Mouse (Mus musculus): ENCODE measurements at regions not wholly inside any gene's neighbourhood (a gene's known extent, or its start where the extent isn't known, plus 50 kb on each side); places are given as distances from the start of the nearest gene placed in this dataset.

DNA sequence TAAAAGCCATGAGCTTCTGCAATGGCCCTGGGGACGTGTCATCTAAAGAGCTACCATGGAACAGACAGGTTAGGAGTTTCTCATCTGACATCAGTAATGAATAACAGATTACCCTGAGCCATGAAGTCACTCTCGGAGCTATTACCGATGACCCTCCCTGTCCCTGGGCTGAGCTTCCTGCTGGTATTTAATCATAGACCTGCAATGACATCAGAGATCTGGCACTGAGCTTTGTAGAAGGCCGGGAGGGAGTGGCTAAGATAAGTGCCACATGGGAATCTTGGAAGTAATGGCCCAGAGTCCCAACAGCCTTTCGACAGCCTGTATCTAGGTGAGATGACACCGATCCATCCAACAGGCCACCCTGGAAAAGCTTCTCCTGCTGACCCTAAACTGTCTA lies 271.3 kb upstream of the Nfe2l3 start:
- in situ Hi-C loops (cut with MboI, MseI) = loop anchor here (5.0 kb wide), 1 partner anchor 349 kb away; no protein-coding TSS in a partner anchor

- in situ Hi-C loops (cut with MboI, MseI) = loop anchor here (5.0 kb wide), 1 partner anchor 350 kb away; no protein-coding TSS in a partner anchor
Observed at GRCm38 (mm10) chr6:51162208-51163082, 270.0 kb upstream of the Nfe2l3 start.

DNA sequence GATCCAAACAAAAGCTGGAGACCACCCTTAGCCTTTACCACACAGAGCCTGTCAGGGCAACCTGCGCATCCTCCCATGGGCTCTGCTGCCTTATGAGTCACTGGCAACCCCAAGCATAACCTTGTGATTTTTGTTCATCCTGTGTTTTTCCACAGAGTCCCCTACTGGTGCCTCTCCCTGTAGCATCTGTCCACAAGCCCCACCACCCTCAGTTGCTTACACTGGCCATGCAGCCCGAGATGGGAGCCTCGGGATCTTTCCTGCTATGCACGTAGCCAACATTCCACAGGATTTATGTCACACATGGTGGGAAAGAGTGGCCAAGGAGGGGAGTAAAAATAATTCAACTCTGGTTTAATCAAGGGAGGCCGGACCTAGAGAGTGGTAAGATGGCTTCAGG lies 269.2 kb upstream of the Nfe2l3 start:
- in situ Hi-C loops (cut with MboI, MseI) = loop anchor here (5.0 kb wide), 1 partner anchor 351 kb away; no protein-coding TSS in a partner anchor

- in situ Hi-C loops (cut with MboI, MseI) = loop anchor here (5.0 kb wide), 1 partner anchor 352 kb away; no protein-coding TSS in a partner anchor
Observed at GRCm38 (mm10) chr6:51163882-51164281, 268.6 kb upstream of the Nfe2l3 start.

DNA sequence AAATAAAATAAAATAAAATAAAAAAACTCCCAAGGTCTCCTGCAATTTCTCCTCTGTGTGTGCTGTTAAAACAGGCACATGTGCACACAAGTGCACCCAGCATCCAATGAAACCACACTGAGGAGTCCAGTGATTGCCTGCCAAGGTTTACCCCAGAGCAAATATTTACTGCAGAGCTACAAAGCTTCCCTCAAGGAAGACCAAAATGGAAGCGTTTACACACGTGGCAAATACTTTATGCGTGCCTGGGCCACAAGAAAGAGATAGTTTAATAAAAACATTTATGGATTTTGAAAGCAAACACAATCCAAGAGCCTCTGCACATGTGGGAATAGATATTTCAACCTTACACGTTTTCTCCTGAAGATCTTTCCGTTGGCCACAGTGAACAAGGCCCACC lies 265.4 kb upstream of the Nfe2l3 start:
- in situ Hi-C loops (cut with MboI, MseI) = loop anchor here (5.0 kb wide), 1 partner anchor 230 kb away; no protein-coding TSS in a partner anchor

- in situ Hi-C loops (cut with MboI, MseI) = loop anchor here (5.0 kb wide), 1 partner anchor 231 kb away; no protein-coding TSS in a partner anchor
Observed at GRCm38 (mm10) chr6:51168048-51168447, 264.4 kb upstream of the Nfe2l3 start.

DNA sequence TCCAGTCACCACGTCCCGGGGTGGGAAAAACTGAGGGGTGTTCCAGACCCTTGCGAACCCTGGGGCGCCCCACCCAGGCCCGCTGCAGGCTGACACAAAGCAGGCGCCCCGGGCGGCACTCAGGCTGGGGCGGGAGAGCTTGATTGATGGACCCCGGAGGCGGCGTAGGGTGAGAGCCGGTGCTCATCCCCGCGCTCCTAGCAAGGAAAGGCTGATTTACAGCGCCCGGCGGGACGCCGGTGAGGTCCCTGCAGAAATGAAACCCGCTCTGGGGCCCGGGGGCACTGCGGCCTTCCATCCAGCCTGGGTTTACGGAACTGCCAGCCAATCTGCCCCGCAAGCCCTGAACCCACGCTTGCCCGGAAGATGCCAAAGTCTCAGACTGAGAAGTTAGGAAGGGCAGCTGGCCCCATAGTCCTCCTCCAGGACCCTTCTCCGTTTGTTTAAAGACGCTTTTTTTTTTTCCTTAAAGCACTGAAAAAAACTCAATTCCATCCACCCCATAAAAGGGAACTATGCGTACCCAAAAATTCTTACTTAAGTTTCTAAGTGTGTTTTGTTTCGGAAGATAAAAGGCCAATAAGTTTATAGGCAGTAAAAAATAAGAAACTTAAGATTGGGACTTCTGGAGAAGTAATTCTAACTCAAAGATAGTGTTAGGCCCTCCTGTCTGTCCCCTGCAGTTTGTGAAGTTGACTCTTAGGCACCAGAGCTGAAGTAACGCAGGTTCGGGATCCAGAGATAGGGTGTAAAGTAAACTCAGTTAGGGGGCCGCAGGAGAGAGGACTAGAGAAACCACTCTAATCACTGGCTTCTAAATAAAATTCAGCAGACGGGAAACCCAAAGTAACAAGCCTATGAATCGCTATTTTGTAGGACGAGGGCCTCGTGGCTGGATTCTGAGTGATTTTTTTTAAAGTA lies 263.4 kb upstream of the Nfe2l3 start:
- in situ Hi-C loops (cut with MboI, MseI) = loop anchor here (5.0 kb wide), 1 partner anchor 232 kb away; no protein-coding TSS in a partner anchor

GRCm38 (mm10) chr6:51169971-51170411 lies 262.5 kb upstream of the Nfe2l3 start:
- in situ Hi-C loops (cut with MboI, MseI) = loop anchor here (5.0 to 10.0 kb wide), 3 partner anchors 233 to 1075 kb away; partner anchors contain the start of genes Gm28308, Hoxa10, Hoxa11 and Hoxa3

DNA sequence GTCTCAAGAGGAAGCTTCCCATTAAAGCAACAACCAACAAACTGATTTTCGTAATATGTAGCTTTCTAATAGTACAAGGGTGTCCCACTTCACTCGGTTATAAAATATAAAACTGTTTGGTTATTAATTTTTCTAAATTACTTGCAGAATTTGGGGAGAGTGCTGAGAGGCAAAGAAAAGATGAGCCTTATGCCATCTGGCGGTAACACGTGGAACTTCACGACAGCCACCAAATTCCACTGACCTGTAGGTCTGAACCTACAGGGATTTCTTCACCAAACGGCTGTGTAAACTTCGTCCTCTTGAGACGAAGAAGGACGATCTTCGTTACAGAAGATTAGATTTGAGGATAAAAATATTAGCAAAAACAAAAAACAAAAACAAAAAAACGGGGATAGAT lies 262.1 kb upstream of the Nfe2l3 start:
- in situ Hi-C loops (cut with MboI, MseI) = loop anchor here (10.0 kb wide), 2 partner anchors 1044 to 1074 kb away; partner anchors contain the start of genes Gm28308, Hoxa10, Hoxa11 and Hoxa3

GRCm38 (mm10) chr6:51170871-51171270 lies 261.6 kb upstream of the Nfe2l3 start:
- in situ Hi-C loops (cut with MboI, MseI) = loop anchor here (10.0 kb wide), 2 partner anchors 1044 to 1074 kb away; partner anchors contain the start of genes Gm28308, Hoxa10, Hoxa11 and Hoxa3

DNA sequence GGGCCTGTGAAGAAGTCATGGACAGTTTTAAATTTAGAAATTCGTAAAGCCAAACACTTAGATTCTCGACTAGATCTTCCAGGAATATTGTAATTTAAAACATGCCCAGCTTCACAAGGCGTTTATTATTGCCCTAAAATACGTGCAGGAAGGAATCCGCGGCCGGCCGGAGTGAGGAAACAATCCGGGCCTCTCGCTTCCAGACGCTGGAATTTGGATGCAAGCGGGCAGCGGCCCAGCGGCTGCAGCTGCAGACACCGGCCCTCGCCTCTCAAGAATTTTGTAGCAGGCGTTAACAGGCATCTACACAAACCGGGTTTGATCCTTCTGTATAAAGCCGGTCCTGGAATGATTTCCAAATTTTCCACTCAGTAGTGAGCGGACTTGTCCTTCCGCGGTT lies 260.7 kb upstream of the Nfe2l3 start:
- in situ Hi-C loops (cut with MboI, MseI) = loop anchor here (10.0 kb wide), 2 partner anchors 1043 to 1073 kb away; partner anchors contain the start of genes Gm28308, Hoxa10, Hoxa11 and Hoxa3

DNA sequence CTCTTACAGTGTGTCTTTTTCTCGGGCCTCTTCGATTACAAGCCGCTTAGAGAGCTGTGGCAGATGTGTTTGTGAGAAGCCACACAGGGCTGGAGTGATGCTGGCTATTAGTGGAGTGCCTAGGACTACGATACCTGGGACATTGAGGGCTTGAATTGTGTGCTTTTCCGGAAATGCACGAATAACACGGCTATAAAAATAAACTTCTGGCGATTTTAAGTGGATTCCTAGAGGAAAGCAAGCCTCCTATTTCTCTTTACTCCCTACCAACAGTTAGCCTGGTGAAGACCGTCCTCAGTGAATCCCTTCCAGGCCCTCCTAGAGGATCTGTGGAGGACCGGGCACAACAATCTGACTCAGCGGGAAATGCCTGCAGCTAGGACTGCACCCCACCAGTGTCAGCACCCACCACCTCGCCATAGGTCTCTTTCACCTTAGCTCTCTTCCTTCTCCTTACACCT lies 260.1 kb upstream of the Nfe2l3 start:
- in situ Hi-C loops (cut with MboI, MseI) = loop anchor here (10.0 kb wide), 2 partner anchors 1042 to 1072 kb away; partner anchors contain the start of genes Gm28308, Hoxa10, Hoxa11 and Hoxa3

GRCm38 (mm10) chr6:51172856-51173619 lies 259.4 kb upstream of the Nfe2l3 start:
- in situ Hi-C loops (cut with MboI, MseI) = loop anchor here (10.0 kb wide), 2 partner anchors 1042 to 1072 kb away; partner anchors contain the start of genes Gm28308, Hoxa10, Hoxa11 and Hoxa3

- in situ Hi-C loops (cut with MboI, MseI) = loop anchor here (10.0 kb wide), 2 partner anchors 1041 to 1071 kb away; partner anchors contain the start of genes Gm28308, Hoxa10, Hoxa11 and Hoxa3
Observed at GRCm38 (mm10) chr6:51173620-51174442, 258.6 kb upstream of the Nfe2l3 start.

GRCm38 (mm10) chr6:51174443-51175021 lies 257.9 kb upstream of the Nfe2l3 start:
- in situ Hi-C loops (cut with MboI, MseI) = loop anchor here (10.0 kb wide), 2 partner anchors 1040 to 1070 kb away; partner anchors contain the start of genes Gm28308, Hoxa10, Hoxa11 and Hoxa3

GRCm38 (mm10) chr6:51175616-51176590 lies 256.6 kb upstream of the Nfe2l3 start:
- in situ Hi-C loops (cut with MboI, MseI) = loop anchor here (10.0 kb wide), 2 partner anchors 1039 to 1069 kb away; partner anchors contain the start of genes Gm28308, Hoxa10, Hoxa11 and Hoxa3

DNA sequence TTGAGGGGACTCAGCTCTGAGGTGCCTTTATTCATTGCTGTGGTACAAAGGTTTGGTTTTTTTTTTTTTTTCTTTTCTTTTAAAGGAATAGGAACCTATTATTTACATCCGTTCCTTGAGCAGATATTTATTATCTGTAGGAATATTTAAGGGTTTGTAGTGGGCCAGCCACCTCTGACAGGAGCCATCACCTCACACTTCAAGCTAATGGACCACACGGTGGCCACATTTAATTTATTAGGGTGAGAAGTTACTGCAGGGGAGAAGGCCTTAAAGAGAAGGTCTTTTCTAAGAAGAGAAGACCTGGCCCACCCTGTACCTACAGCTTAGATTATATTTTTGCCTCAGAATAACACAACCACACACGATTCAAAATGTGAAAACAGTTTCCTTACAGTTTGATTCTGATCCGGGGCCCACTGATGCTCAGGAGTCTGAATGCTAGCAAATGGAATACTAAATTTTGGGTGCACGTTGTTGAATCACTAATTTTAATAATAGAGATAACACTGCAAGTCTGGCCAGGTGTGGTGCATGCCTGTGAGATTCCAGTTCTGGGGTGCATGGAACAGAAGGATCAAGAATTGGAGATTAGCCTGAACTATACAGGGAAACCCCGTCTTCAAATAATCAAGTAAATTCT lies 255.6 kb upstream of the Nfe2l3 start:
- in situ Hi-C loops (cut with MboI, MseI) = loop anchor here (10.0 kb wide), 2 partner anchors 1038 to 1068 kb away; partner anchors contain the start of genes Gm28308, Hoxa10, Hoxa11 and Hoxa3
